Mouse (Mus musculus) ovary, postnatal 10 days (tissue): ENCODE data around the gene Nampt.
"Not testable (repeated sequence)": the region's sequence is repeated elsewhere in the genome, so short reads cannot be mapped to it uniquely, and the experiment has no call there.

Experiments used
- DNase-seq: peaks from one replicate; pipeline ENCODE4 v3.0.0; 2022; ENCODE audit warnings: low spot score

Gene Nampt

DNA sequence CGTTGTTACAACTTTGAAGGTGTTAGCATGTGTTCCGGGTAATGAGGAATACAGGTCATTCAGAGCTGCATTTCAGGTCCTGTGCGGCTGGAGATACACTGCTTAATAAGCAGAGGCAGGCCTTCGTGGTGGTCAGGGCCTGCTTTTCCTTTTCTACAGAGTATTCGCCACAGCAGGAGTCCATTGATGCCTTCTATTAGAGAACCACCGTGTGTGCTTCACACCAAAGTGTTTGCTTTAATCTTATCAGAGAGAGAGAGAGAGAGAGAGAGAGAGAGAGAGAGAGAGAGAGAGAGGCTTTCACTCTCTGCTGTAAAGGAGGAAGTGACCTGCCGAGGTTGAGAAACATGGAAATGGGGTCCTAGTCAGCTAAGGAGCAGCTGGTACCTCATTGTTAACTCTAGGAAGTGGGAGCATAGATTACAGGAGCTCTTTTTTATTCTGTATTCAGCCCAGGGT lies 22.1 kb downstream of the Nampt start:
- DNase-seq, result no peak

DNA sequence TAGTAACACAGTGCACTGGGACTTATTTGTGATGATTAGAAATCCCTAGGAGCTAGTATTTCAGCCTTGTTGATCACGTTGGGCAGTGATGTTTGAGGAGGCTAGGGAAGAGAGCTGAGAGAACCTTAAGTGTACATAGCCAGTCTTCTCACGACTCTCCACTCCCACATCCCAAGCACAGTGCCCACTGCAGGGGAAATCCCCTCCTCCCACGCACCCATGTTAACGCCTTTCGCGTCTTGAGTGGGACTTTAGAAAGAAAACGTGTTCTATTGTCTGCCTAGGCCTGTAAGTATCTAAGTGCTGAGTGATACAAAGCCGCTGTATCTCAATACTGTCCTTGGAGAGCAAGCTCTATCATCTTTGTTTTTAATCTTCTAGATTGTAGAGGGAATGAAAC lies 27.0 kb downstream of the Nampt start:
- no peak for DNase-seq

DNA sequence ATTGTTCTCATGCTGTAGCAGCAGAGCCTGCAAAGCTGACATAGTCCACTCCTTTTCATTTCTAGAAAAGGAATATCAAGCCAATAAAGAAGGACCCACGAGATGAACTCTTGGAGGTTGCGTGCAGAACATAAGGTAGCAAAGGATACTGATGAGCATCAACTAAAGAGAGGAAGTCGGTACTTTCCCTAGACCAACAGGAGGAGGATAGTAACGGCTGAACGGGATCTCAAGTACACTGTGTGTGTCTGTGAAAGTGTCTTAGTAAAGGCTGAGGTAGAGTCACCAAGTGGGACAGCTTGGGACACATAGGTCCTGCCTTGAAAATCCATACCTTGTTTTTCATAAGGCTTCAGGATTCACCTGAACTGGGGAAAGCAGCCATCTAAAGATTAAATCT lies 34.4 kb downstream of the Nampt start:
- no peak for DNase-seq

DNA sequence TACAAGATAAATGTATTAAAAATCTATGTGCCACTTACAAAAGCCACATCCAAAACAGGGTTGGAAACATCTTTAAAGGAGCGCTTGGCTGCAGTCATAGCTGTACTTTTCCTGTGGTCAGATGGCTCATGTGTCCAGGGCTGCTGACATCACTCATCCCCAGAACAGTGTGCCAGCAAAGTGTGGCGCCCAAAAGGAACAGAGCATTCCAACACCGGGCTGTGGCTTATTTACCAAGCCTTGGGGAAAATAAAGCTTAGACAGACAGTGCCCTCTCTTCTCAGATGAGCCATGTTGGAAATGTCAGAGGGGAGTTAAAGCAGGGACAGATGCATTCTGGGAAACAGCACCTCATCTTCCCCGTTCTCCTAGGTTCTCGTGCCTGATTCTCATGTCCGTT lies 35.5 kb downstream of the Nampt start:
- DNase-seq, result no peak

DNA sequence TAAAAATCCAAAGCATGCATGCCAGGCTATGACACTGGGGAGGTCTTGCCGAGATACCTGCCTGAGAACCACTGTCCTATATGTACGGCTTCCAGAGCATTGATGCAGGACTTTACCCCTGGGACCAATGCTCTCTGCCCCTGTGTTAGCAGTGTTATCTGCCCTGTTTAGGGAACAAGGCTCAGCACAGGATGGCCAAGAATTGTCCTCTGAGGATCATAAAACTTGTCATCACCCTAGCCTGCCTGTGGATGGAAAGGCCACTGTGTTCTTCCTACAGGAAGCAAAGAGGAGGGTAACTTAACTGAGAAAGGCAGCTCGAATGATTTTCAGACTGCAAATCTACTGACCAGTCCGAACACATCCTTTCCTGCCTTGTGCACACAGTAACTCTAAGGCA lies 36.1 kb downstream of the Nampt start:
- DNase-seq, result no peak

DNA sequence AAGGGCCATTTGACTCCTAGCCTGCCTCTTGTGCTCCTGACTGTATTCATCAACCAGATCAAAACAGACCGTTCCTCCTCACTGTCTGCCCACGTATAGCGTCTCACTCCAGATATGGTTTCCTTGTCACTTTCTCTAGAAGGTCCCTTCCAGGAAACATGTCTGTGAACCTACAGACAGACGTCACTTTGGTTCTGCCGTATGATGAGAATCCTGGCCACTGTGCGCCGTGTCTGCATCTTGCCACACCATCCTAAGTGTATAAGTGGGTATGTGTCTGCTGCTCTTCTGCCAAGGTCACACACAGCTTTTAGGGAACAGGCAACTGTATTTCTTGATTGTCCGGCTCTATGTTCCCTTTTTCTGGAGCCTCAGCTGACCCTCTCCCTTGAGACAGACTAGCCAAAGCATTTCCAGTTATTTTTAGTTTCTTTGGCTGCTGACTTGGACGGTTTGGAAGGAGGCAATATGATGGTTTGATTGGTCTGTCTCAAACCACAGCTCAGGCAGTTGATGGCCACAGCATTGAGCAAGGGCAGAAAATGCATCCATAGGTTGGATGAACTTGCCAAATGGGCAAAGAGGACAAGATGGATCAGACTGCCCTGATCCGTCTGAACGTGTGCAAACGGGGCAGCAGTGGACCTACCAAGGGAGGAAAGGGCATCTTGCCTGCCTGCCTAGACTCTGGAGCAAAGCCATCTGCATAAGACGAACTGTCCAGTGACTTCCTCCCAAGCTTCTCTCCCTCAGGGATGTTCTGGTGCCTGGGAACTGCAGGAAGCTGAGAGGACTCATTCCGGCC lies 37.6 kb downstream of the Nampt start:
- DNase-seq, result no peak

DNA sequence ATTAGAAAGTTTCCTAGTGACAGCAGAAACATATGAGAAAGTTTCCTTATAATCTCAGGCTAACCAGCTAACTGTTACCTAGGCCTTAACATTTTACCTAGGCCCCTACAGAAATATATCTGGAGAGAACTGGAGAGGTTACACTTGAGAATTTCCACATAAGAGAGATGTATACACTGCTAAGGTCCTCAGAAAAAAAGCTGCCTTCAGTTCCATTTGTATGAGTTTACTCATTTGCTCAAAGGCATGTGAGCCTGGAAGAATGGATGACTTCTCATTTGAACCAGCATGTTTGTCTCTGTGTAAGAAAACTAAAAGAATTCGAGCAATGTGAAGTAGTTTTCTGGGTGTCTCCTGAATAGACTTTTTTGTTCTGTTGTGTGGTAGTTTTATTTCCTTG lies 39.1 kb downstream of the Nampt start:
- no peak for DNase-seq

DNA sequence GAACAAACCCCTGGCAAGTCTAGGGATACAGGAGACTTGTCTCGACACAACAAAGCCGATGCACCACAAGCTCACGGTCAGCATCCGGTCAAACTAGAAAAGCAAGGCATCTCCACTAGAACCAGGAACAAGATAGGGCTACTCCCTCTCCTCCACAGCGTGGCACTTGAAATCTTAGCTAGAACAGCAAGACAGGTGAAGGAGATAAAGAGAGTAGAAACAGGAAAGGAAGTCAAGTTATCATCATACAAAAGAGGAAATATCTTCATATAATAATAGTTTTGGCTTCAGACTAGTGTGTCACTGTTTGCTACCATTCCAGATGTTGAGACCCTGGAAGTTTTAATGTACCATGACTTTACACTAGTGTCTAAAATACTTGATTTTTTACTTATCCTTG lies 41.5 kb downstream of the Nampt start:
- DNase-seq, result no peak

DNA sequence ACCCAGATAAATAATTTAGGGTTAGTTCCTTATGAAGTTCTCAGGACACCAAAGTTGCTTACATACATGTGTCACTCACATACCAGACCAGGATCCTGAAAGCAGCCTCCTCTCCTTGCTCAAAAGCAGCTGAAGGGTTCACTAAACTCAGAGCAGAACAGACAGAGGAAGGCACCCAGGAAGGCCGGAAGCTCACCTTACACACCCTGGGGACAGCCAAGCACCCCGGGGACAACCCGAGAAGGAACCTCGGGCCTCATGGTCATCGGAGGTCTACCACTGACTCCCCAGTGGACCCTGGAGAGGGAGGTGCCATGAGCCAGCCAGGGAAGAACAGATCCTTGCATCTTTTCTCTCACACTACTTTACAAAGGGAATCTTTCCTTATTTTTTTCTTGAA lies 51.5 kb downstream of the Nampt start:
- DNase-seq, result no peak

DNA sequence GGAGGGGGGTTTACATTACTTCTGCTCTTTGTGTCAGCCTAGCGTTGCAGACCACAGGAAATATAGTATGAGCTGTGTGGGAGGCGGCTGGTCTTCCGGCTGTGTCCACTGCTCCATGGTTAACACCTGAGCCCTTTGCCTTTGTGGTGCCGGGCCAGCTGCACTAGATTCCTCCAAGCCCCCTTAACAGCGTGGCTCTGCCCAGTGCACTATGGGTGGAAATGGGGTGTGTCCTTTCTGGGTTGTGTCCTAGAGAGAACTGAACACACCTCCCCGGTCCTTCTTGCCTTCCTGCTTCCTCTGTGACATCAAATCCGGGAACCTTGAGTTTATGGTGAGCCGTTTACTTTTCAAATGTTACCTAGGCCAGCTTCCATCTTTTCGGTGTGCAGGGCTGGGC lies 58.2 kb downstream of the Nampt start:
- no peak for DNase-seq

DNA sequence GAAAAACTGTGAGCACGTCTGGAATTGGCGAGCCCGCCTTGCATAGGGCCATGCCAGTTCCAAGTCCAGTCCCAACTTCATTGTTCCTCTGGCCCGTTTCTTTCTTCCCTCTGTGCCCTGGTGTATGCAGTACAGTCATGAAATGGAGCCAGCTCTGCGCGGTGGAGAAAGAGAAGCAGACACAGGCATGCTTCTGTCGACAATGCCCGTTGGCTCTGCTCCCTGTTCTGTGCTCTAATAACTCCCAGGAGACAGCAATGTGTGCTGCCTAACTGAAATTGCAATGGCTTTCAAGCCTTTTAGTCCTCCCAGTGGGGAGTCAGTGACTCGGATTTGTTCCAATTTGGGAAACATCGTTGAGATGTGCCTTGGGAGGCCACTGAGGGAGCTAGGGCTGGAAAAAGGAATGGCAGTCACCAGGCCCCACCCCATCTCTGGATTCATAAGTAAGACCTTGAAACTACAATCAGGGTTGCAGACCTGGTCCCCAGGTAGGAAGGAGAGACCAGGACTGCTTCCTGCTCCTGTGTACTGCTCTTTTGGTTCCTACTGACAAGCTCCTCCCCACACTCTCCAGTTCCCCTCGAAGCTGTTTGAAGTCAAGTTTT lies 58.7 kb downstream of the Nampt start:
- no peak for DNase-seq

DNA sequence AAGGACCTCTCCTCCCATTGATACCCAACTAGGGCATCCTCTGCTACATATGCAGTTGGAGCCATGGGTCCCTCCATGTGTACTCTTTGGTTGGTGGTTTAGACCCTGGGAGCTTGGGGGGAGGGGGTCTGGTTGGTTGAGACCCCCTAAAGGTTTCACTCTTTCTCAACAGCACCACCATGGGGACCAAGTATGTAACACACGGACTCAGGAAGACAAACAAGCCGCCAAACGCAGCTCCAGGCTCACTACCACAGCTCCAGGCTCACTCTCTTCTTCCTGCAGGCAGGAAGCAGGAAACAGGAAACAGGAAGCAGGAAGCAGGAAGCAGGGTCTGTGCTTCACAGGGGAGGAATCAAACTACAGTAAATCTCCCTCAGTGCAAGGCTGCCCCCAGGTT lies 60.0 kb downstream of the Nampt start:
- DNase-seq, result no peak

DNA sequence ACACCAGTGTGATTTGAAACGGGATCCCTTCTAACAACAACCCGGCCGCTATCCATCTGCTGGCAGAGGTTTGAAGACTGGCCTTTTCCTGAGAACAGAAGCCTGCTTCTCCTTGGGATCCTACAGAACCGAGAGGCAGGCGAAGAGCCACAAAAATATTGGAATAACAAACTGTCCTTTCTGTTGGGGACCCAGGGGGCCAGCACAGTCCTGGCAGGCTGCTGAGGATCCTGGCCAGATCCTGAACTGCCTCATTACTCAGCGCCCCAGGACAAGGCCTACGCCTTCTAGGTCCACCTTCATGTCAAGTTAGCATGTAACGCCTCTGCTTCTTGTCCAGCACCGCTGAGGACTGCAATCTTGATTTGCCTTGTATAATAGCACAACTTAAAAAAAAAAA lies 65.0 kb downstream of the Nampt start:
- no peak for DNase-seq

DNA sequence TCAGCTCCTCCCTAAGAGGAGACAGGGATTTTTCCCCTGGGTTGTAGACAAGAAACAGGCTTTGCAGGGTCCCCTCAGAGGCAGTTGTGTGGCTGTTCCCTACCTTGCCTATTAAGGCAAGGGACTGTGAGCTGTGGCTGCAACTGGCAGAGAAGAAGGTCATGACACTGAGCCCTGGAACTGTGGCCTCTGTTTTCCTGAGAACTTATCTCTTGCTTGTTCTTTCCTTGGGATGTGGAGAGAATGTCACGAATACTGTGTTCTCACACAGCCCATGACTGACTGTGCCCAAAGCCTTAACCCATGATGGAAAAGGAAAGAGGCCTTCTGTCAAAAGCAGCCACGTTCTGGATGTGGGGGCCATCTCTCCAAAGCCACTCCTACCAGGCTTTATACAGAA lies 65.7 kb downstream of the Nampt start:
- DNase-seq, result no peak

DNA sequence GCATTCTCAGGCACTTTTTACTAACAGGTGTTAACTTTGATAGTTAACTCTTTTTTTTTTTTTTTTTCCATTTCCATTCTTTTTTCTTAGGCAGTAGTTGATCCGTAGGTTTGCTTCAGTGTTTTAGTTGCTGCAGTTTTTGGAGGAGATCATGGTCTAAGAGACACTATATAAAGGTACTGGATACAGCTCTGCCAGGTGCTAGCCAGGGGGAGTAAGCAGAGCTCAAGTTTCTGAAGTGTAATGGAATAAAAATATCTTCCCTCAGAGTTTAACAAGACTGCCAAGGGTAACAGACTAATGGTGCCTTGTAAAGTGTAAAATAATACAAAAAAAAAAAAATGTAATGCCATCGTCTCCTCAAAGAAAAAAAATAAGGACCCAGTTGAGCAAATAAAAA lies 67.0 kb downstream of the Nampt start:
- DNase-seq, result no peak

DNA sequence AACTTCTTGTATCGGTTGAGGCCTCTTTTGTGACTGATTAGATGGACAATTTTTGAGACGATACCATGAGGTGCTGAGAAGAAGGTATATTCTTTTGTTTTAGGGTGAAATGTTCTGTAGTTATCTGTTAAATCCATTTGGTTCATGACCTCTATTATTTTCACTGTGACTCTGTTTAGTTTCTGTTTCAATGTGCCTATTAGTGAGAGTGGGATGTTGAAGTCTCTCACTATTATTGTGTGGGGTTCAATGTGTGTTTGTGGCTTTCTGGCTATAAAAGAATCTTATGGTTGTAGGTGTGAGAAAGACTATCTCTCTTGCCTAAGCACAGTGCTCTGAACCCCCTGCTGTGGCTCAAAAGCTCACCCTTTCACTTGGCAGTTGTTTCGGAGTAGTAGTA lies 68.9 kb downstream of the Nampt start:
- DNase-seq, result no peak

DNA sequence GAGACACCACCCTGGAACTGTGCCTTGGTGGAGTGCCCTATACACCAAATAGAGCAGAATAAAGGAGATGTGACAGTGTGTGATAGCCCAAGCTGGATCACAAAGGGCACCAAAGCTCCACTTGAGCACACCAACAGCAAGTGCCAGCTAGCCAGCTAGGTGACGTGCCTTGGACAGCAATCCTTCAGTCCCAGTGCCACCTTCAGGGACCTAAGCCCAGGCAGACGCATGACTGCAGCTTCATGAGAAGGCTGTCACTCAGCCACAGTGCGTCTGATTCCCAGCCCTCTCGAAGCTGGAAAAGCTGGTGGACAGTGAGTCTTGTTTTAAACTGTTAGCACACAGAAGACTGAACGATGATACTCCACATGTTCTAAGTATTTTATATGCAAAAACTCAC lies 70.5 kb downstream of the Nampt start:
- no peak for DNase-seq

DNA sequence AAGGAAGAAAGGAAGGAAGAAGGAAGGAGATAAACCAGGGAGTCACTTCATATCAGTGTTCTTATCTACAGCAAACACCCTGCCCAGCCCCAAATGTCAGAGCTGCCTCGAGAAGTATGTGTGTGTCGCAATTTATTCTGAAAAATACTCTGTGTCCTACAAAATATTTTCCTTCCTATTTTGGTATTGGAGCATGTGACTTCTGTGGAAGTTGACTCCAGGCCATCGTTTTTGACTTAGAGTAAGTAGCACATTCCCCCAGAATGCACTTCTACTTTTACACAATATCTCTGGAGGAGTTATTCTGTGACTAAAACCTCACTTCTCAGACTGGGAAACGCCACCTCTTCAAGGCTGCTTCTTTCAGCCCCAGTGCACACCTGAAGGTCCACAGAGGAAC lies 71.1 kb downstream of the Nampt start:
- DNase-seq, result no peak

DNA sequence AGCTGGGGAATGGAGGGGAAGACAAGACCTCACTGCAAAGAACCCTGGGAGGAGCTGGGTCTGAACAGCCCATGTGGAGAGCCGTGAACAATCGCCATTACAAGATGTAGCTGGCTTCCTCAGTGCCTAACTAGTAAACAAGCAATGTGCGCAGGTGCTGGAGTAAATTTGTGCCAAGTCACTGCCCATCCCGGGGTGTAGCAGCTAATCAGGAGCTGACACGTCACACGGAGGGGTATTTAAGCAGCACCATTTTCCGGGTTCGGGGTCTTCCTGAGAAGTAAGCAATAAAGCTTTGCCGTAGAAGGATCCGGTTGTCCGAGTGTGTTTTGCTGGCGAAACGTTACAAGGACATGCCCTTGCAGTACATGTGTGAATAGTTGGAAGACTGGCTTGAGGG lies 71.9 kb downstream of the Nampt start:
- DNase-seq, result not testable (repeated sequence)

DNA sequence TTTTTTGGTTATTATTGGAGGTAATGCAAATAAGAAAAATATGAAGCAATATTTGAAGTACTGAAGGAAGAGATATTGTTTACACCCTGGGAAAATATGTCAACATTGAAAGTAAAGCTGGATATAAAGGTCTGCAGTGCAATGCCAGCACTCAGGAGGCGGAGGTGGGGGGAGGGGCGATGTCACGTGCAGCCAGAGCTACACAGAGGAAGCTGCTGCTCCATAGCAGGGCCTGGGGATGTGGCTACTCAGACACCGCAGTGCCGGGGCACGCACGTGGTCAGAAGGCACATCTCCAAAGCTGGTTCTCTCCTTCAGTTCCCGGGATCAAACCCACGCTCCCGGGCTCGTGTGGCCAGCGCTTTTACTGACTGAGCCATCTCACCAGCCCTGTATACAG lies 73.9 kb downstream of the Nampt start:
- DNase-seq, result no peak

DNA sequence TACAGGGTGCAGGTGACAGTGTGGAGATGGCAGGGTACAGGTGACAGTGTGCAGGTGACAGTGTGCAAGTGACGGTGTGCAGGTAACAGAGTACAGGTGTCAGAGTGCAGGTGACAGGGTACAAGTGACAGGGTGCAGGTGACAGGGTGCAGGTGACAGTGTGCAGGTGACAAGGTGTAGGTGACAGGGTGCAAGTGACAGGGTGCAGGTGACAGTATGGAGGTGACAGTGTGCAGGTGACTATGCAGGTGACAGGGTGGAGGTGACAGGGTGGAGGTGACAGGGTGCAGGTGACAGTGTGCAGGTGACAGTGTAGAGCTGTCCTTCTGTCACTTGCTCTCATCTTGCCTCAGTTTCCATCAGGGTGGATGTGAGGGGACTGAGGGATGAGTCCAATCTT lies 76.5 kb downstream of the Nampt start:
- DNase-seq, result no peak

DNA sequence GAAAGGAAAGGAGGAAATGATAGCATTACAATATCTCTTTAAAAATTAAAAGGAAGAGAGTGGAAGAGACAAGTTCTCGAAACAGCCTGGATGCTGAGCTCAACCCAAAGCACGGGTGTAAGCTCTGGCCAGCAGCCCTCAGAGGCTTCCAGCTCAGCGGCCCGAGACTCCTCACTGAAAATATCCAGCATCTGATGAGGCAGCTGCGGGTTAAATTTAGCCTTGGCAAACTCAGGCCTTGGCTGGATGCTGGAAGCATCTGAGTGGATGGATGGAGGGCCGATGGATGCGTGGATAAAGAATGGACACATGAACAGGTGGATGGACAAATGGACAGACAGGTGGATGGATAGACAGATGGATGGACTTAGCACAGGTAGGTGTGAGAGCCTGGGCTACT lies 77.2 kb downstream of the Nampt start:
- no peak for DNase-seq

DNA sequence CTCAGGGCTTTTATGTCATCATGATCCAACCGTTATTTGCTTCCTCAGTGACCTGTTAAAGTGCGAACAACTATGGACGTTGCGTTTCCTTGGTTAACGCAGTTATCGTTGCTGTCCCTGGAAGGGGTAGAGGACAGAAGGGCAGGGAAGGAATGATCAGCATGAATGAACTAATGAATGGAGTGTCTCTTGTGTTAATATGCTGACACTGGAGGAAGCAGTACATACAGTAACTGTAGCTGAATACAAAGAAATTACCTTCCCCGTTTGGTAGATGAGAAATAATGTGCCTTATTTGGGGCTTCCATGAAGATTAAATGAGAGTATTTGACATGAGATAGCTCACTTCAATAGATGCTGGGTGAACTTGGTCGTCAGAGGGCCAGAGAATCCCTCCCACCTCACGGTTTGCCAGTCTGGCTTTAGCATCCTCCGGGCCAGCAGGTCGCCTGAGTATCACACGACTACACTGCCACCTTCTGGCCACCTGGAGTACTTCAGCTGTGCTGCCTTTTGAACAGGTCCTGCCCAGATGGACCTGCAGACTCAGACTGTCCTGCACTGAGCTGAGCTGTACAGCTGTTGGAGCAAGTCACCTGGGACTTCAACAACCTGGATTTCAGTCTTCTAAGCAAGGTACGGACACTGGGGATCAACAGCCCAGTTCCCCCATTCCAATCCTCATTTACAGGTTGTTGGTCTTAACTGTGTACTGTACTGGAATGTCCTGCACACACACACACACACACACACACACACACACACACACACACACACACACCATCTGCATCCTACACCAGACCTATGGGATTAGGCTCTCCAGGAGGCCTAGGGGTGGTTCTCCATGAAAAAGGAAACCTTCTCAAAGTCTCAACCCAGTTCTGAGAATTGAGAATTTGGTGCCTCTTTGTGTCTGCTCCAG lies 78.1 kb downstream of the Nampt start:
- DNase-seq, result peak; percentile 82
